Mouse (Mus musculus) olfactory bulb, adult 2 months (tissue): ENCODE data around the gene Herc4.

Experiments used
- CTCF ChIP-seq: fragments of 200-500 bp; IDR thresholded peaks from 2 replicates; pipeline ENCODE4 v1.5.1; 2012; ENCODE audit warnings: low read depth, mild to moderate bottlenecking, low read length, moderate library complexity; ENCODE audit not compliant: insufficient read depth
- POLR2A ChIP-seq: fragments of 200-500 bp; IDR thresholded peaks from 2 replicates; pipeline ENCODE4 v1.6.1; 2012; ENCODE audit warnings: mild to moderate bottlenecking, low read depth, low read length, moderate library complexity; ENCODE audit not compliant: insufficient read depth

GRCm38 (mm10) chr10:63341351-63341750 lies 97.7 kb downstream of the Herc4 start:
- no peak for TF ChIP-seq CTCF
- no peak for TF ChIP-seq POLR2A
